Mouse (Mus musculus) induced T-regulatory cell, adult 2 months (primary cell): ENCODE results near the gene Cenpw.

Experiments
- DNase-seq: peaks from one replicate; pipeline ENCODE4 v3.0.0-alpha.2; 2012; ENCODE audit warnings: low read depth

Cenpw gene

GRCm38 (mm10) chr10:30199916-30200826, at the start of gene Cenpw:
TSS of gene Cenpw (minus strand) at chr10:30200560.
- peak; percentile 95 for DNase-seq

- DNase-seq = no peak
Measured at GRCm38 (mm10) chr10:30249654-30250053, 49.3 kb upstream of the Cenpw start.

- DNase-seq = peak; percentile 64
Measured at GRCm38 (mm10) chr10:30199501-30199900, 859 bp downstream of the Cenpw start.

GRCm38 (mm10) chr10:30167700-30168099, 32.7 kb downstream of the Cenpw start:
- no peak for DNase-seq
